Mouse (Mus musculus) induced T-regulatory cell, adult 2 months (primary cell): ENCODE measurements around the gene 5730522E02Rik.

ENCODE experiments used
- DNase-seq: peaks from one replicate; pipeline ENCODE4 v3.0.0-alpha.2; 2012; ENCODE audit warnings: low read depth

The 5730522E02Rik gene

GRCm38 (mm10) chr11:25813446-25813845 lies 397.1 kb downstream of the 5730522E02Rik start:
- DNase-seq: no peak

- no peak for DNase-seq
Observed at GRCm38 (mm10) chr11:25787691-25788090, 422.9 kb downstream of the 5730522E02Rik start.

- no peak for DNase-seq
Observed at GRCm38 (mm10) chr11:25772231-25772630, 438.3 kb downstream of the 5730522E02Rik start.

GRCm38 (mm10) chr11:25770991-25771568 lies 439.5 kb downstream of the 5730522E02Rik start:
- no peak for DNase-seq

GRCm38 (mm10) chr11:25767584-25768333 lies 442.8 kb downstream of the 5730522E02Rik start:
- DNase-seq: no peak

GRCm38 (mm10) chr11:25753156-25753899 lies 457.2 kb downstream of the 5730522E02Rik start:
- no peak for DNase-seq

GRCm38 (mm10) chr11:25752418-25752817 lies 458.1 kb downstream of the 5730522E02Rik start:
- DNase-seq: no peak

GRCm38 (mm10) chr11:25747098-25747862 lies 463.3 kb downstream of the 5730522E02Rik start:
- no peak for DNase-seq

- peak; percentile 2 for DNase-seq
Observed at GRCm38 (mm10) chr11:25743664-25744063, 466.9 kb downstream of the 5730522E02Rik start.

- no peak for DNase-seq
Observed at GRCm38 (mm10) chr11:25737255-25737654, 473.3 kb downstream of the 5730522E02Rik start.

- no peak for DNase-seq
Observed at GRCm38 (mm10) chr11:25729476-25729875, 481.1 kb downstream of the 5730522E02Rik start.

- DNase-seq: no peak
Observed at GRCm38 (mm10) chr11:25715447-25716321, 494.9 kb downstream of the 5730522E02Rik start.

- no peak for DNase-seq
Observed at GRCm38 (mm10) chr11:25710559-25710958, 500.0 kb downstream of the 5730522E02Rik start.

GRCm38 (mm10) chr11:25709892-25710291 lies 500.7 kb downstream of the 5730522E02Rik start:
- no peak for DNase-seq

- no peak for DNase-seq
Observed at GRCm38 (mm10) chr11:25704332-25705168, 506.0 kb downstream of the 5730522E02Rik start.

GRCm38 (mm10) chr11:25702791-25703190 lies 507.8 kb downstream of the 5730522E02Rik start:
- no peak for DNase-seq

GRCm38 (mm10) chr11:25697508-25698193 lies 512.9 kb downstream of the 5730522E02Rik start:
- no peak for DNase-seq

- DNase-seq: no peak
Observed at GRCm38 (mm10) chr11:25696168-25696567, 514.4 kb downstream of the 5730522E02Rik start.

GRCm38 (mm10) chr11:25684731-25685130 lies 525.8 kb downstream of the 5730522E02Rik start:
- DNase-seq: no peak

GRCm38 (mm10) chr11:25679856-25680255 lies 530.7 kb downstream of the 5730522E02Rik start:
- no peak for DNase-seq
